Mouse (Mus musculus) E14TG2a.4 (cell line): ENCODE data around the gene Gmds.

Experiments
- CTCF ChIP-seq: conservative IDR thresholded peaks from 2 replicates; pipeline ENCODE4 v1.5.1; 2014; ENCODE audit warnings: low read length
- NANOG ChIP-seq: IDR thresholded peaks from 2 replicates; pipeline ENCODE4 v1.6.1; 2014; ENCODE audit warnings: borderline replicate concordance, low read length, mixed read lengths
- POU5F1 ChIP-seq: IDR thresholded peaks from 2 replicates; pipeline ENCODE4 v1.6.1; 2014; ENCODE audit warnings: low read length, borderline replicate concordance

DNA sequence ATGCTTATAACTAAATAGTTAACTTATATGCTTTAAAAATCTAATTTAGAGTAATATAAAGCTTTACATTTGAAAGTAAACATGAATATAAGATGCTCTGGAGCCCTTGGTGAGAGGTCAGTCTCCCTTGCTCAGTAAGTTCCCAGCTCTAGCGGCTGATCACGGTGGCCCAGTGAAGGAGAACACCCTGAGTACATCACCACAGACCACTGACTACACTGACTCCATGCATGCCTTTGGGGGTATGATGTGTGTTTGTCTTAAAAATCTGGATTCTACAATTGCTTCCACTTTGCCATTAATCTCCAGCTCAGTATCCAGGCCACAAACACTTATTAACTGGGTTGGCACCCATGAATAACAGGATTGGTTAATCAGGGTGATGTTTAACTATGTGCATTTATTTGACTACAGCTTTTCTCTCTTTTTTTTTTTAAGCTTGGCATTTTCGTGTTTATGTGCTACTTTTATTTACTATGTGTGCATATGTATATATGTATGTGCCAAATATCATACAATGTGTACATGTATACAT is 393.8 kb downstream of the Gmds start:
- TF ChIP-seq CTCF: no peak
- no peak for TF ChIP-seq NANOG
- no peak for TF ChIP-seq POU5F1
